Mouse (Mus musculus) neural tube, embryonic 13.5 days (tissue): ENCODE data around the gene Mgat1. TPM values are rescaled to one million over a fixed set of nuclear protein-coding genes. Genes with fewer than 3 reads are reported as not detected.

Source experiments
- ATAC-seq: fragments of 200-750 bp; cut with Nextera tagmentation; 2 replicates; pipeline ENCODE4 v1.8.0; 2017; ENCODE audit warnings: low read depth, mild to moderate bottlenecking, moderate TSS enrichment, moderate library complexity
- H3K27ac ChIP-seq: fragments of 300-500 bp; sonication (generic); replicated peaks from 2 replicates; pipeline ENCODE4 v1.5.1; 2015; ENCODE audit warnings: moderate library complexity, mild to moderate bottlenecking, inconsistent platforms
- H3K27me3 ChIP-seq: fragments of 300-500 bp; sonication (generic); 2 replicates; pipeline ENCODE4 v1.6.1; 2015; ENCODE audit warnings: mild to moderate bottlenecking, inconsistent platforms
- H3K36me3 ChIP-seq: fragments of 300-500 bp; sonication (generic); 2 replicates; pipeline ENCODE4 v1.6.1; 2015; ENCODE audit warnings: mild to moderate bottlenecking, inconsistent platforms
- H3K4me1 ChIP-seq: fragments of 300-500 bp; sonication (generic); replicated peaks from 2 replicates; pipeline ENCODE4 v1.6.1; 2015; ENCODE audit warnings: inconsistent platforms
- H3K4me2 ChIP-seq: fragments of 300-500 bp; sonication (generic); 2 replicates; pipeline ENCODE4 v1.6.1; 2015; ENCODE audit warnings: inconsistent platforms, mild to moderate bottlenecking, moderate library complexity
- H3K4me3 ChIP-seq: fragments of 300-500 bp; sonication (generic); 2 replicates; pipeline ENCODE4 v1.5.1; 2015; ENCODE audit warnings: mild to moderate bottlenecking, inconsistent platforms
- H3K9ac ChIP-seq: fragments of 300-500 bp; sonication (generic); 2 replicates; pipeline ENCODE4 v1.6.1; 2015; ENCODE audit warnings: moderate library complexity, mild to moderate bottlenecking, inconsistent platforms
- H3K9me3 ChIP-seq: fragments of 300-500 bp; sonication (generic); 2 replicates; pipeline ENCODE4 v1.6.1; 2016; ENCODE audit warnings: inconsistent platforms
- WGBS: fragments of 180-500 bp; shearing (Covaris S2); methylation state at CpG from one replicate; pipeline ENCODE4 v1.1.7; 2015; 5-methylcytosine and 5-hydroxymethylcytosine counted together
- polyA plus RNA-seq: library from polyadenylated mRNA; unstranded; fragments of >200 nt; fragmentation: Nextera tagmentation; extraction: Ambion mirVana; gene quantifications from 2 replicates; pipeline ENCODE4 v1.2.1, GENCODE M21; 2015

Mgat1 gene
- polyA plus RNA-seq, 1 experiment from 2014 or later: 32.4 TPM

DNA sequence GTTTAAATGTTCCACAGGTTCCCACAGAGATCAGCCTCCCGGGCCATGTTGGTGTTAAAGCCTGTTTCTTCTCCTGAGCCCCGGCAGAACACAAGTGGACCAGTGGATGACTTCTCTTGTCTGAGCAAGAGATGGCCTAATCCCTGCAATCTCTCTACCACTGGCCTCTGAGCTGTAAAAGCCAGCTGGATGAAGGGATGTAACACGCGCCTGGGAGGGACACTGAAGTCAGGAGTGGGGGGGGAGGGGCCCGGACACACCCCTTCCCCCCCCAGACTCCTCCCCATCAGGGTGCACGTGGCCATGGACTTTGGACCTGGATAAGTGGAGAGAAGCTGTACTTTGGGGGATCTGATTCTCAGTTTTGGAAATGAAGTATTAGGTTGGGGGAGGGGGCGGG, 1.2 kb downstream of the Mgat1 start:
- Histone ChIP-seq H3K9ac (peak overlapping the region; percentile 76), H3K27ac (peak overlapping the region; percentile 92; the same call in 1 of the 2 replicates)

DNA sequence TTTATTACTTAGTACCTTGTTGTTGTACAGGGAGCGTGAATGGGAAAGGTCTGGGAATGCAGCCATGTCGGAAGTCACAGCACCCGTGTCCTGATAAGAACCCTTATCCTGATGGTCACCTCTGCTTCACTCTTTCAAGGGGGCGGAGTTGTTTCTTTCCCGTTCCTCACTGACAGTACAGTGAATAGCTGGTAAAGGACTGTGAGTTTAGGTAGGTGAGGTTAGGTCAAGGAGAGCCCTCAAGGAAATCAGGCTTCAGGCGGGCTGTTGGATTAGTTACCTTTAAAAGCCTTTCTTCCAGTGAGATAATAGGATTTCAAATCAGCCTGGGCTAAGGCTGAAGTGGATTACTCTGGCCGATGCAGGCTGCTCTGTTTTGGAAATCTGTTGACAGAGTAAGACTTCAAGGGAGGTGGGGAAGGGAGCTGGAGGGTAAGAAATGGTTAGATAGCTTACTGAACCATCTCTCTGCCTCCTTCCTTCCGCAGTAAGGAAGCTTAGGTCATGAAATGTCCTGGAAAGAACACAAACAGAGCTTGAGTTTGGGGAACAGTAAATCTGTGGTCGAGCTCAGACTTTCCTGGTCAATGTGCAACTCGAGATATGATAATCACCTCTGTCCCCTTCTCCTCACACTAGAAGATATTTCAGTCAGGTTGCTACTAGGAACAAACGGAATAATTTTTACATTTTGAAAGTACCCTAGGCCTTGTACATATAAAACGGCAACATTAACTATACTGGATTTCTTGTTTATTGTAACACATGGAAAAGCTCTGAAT, 1.8 kb downstream of the Mgat1 start:
- H3K4me3 ChIP-seq: no peak overlapping the region
- peaks cover 50% of the 10 kb centered on the region for H3K4me1 ChIP-seq
- H3K36me3 ChIP-seq: no peaks in the 10 kb centered on the region; the same call in 1 of the 2 replicates
- H3K9me3 ChIP-seq: no peaks in the 10 kb centered on the region
- no peak for ATAC-seq
- H3K27ac ChIP-seq: no peak overlapping the region
- peak overlapping the region; percentile 63 for H3K4me2 ChIP-seq
- no peaks in the 10 kb centered on the region for H3K27me3 ChIP-seq
- 45% methylated on average over 12 of the region's 12 CpGs for WGBS
- peak overlapping the region; percentile 41 for H3K9ac ChIP-seq

More for the DNA sequence above, 1.2 kb downstream of the Mgat1 start:
- Histone ChIP-seq H3K27me3 (no peaks in the 10 kb centered on the region), H3K9me3 (no peaks in the 10 kb centered on the region), H3K4me2 (peak overlapping the region; percentile 63), H3K4me3 (peak overlapping the region; percentile 54), H3K4me1 (peaks cover 43% of the 10 kb centered on the region), H3K36me3 (no peaks in the 10 kb centered on the region; the same call in 1 of the 2 replicates)
- no peak for ATAC-seq
- 25% methylated on average over 7 of the region's 7 CpGs for WGBS

DNA sequence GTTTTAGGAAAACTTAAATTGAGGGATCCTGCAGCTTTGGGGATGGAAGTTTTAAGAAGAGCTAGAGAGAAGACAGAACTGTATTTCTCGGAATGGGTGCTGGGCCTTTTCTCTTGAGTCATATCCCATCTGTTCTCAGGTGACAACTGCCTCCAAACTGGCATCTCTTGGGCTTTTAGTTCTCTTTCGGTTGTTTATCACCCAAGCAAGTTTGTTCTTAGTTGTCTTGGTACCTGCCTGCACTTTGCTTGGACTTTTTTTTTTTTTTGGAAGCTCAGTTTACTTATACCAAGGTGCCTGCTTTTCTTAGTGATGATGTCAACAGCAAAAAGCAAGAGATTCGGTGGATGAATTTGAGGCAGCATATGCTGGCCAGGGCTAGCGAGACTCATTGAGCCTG, 2.5 kb downstream of the Mgat1 start:
- H3K36me3 ChIP-seq: no peaks in the 10 kb centered on the region; the same call in 1 of the 2 replicates
- no peak overlapping the region for H3K9ac ChIP-seq
- no peak overlapping the region for H3K27ac ChIP-seq
- no peaks in the 10 kb centered on the region for H3K9me3 ChIP-seq
- no peaks in the 10 kb centered on the region for H3K27me3 ChIP-seq
- no peak overlapping the region for H3K4me3 ChIP-seq
- peaks cover 57% of the 10 kb centered on the region for H3K4me1 ChIP-seq
- H3K4me2 ChIP-seq: no peak overlapping the region
- WGBS: 83% methylated on average over 4 of the region's 4 CpGs
- ATAC-seq: no peak

DNA sequence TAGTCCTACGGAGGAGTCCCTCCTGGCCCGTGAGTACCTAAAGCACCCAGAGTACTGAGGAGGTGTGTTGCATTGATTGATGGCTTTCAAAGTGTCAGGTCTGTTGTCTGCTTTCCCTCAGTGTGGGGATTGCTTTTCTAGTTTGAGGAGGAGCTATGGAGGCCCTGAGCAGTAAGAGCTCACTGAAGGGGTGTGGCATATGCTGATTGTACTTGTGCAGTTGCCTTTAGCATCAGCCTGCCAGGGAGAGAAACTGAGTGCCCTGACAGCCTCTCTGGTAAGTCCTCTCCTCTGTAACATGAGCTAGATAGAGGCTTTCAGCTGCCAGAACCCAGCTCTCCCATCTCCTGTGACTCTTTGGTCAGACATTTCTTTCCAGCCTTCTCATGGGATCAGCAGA, 3.3 kb downstream of the Mgat1 start:
- Histone ChIP-seq H3K9ac (no peak overlapping the region; the same call in 1 of the 2 replicates), H3K9me3 (no peaks in the 10 kb centered on the region), H3K4me1 (peaks cover 60% of the 10 kb centered on the region), H3K36me3 (no peaks in the 10 kb centered on the region; the same call in 1 of the 2 replicates), H3K27me3 (no peaks in the 10 kb centered on the region), H3K4me3 (no peak overlapping the region), H3K27ac (no peak overlapping the region), H3K4me2 (no peak overlapping the region)
- no peak for ATAC-seq
- 50% methylated on average over 2 of the region's 2 CpGs for WGBS

DNA sequence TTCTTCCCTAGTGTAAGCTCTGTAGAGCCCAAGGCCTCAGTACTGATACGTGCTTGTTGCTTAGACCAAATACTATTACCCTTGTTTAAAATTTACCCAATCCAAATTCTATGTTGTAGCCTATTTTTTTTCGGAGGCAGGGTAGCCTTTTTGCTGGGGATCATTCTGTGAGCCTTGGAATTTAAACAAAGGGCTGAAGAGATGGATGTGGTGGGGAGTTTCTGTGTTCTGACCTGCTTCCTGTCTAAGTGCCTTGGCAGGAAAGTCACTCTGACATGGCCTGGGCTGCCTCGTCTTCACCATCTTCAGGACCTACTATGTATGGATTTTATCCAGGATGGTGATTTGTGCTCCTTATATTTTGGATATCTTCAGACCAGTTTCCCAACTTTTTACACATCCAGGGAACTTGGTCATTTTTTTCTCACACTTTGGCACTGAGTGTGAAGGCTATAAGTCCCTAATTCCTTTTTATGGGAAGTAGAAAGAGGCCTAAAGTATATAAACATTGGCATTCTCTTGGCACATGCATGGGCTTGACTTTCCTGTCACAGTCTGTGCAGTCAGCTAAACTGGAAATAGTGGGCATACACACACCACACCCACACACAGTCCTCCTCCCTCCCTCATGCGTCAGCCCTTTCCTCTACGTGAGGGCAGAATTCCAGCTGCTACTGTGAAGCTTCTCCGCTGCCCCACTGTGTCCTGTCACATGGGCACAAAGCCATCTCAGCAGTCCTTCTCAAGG, 4.4 kb downstream of the Mgat1 start:
- H3K4me1 ChIP-seq: peaks cover 54% of the 10 kb centered on the region
- no peak overlapping the region for H3K27ac ChIP-seq
- WGBS: 66% methylated on average over 6 of the region's 6 CpGs
- H3K4me3 ChIP-seq: no peak overlapping the region
- ATAC-seq: no peak
- H3K36me3 ChIP-seq: no peaks in the 10 kb centered on the region; the same call in 1 of the 2 replicates
- H3K9ac ChIP-seq: 0 out of 2 replicates have a peak overlapping the region, but pooled peaks have one; percentile 26
- no peaks in the 10 kb centered on the region for H3K27me3 ChIP-seq
- H3K4me2 ChIP-seq: no peak overlapping the region
- H3K9me3 ChIP-seq: no peaks in the 10 kb centered on the region

DNA sequence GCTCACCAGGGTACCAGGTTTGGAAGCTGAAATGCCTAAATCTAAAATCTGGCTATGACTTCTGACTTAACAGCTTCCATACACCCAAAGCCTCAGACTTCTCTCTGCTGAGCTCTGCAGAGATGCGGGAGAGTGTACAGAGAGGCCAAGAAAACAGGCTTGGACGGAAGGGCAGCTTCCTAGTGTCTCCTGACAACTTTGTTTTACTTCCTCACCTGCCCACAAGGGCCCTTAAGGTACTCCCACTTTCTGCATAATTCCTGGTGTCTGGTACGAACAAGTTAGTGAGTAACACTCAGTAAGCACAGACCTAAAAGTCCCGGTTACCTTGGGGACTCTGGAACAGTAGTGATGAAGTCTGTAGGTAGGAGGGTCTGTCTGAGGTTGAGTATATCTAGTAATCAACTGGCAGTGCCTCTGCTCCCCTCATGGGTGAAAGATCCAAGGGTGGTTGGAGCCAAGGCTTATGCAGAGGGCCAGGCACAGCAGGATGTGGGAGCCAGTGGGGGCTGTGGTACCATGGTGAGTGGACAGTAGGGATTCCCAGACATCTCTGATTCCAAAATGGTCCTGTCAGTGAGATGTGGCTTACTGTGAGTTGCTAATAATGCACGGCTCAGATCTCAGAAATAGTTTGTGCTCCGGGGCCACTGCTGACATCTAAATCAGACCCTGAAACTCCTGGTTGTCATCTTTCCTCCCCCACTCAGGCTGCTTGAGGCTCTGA, 5.1 kb downstream of the Mgat1 start:
- Histone ChIP-seq H3K4me1 (peaks cover 53% of the 10 kb centered on the region), H3K9me3 (no peaks in the 10 kb centered on the region), H3K4me3 (no peak overlapping the region), H3K27ac (no peak overlapping the region), H3K36me3 (peaks cover 7% of the 10 kb centered on the region; the same call in 1 of the 2 replicates), H3K4me2 (peak overlapping the region; percentile 85), H3K9ac (no peak overlapping the region), H3K27me3 (no peaks in the 10 kb centered on the region)
- 81% methylated on average over 6 of the region's 6 CpGs for WGBS
- ATAC-seq: no peak

DNA sequence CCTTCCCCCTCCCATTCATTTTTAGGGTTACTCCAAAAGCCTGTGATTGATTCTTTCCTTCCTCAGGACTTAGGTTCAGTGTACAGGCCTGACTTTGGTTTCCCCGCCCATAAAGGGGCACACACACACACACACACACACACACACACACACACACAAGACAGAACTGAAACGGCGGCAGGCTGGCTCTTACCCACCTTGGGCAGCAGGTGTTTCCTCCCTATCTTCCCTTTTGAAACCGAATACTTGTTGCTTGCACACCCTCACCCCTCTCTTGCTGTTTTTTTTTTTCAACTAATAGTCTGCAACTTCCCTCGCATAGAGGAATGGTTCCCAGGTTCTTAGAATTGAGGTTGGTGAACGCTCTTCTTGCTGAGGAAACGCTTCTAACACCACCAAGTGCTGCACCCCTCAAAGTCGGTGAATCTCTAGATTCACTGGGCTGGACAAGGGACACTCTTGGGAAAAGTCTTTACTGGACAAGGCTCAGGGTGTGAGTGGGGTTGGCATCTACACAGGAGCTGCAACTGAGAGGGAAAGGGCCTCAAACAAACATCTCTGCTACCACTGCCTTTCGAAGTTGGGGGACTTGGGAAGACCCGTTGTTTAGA, 5.9 kb downstream of the Mgat1 start:
- peaks cover 48% of the 10 kb centered on the region for H3K4me1 ChIP-seq
- 33% methylated on average over 10 of the region's 10 CpGs for WGBS

DNA sequence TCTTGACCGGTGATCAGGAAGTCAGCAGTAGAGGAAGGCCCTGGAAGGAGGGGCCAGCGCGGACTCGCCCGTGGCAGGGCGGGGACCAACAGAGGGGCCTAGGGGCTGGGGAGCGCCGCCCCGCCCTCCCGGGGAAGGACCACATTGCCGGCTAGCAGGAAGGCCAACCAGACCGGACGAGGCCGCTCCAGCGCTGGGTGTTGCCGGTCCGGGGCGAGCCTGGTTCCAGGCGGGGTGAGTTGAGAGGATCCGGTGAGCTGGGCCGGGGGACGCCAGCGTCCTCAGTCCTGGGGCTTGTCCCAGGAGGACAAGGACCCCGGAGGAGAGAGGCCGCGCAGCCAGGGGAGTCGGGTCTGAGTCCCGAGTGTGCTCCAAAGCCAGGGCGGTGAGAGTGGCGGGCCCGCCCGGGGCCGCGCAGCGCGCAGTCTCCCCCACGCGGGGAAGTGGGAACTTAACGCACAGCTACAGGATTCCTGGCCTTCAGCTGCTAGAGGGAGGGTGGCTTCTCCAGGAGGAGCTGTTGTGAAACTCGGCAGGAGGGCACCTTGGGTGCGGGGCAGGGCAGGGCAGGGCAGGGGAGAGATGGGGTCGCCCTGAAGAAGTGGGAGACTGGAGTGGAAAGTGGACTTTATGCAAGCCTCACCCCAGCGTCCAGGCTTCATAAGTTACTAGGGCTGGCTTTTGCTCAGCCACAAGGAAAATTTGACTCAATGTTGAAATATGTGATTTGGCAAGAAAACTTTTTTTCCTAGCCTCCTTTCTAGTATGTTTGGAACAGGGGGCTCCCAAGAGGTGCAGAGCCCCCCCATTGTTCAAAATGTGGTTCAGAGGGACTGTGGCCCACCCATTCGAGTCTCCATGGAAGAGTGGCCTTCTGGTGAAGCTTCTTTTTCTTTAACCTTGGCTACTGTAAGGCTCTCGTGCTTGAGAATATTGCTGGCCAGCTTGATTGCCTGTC, 6.7 kb downstream of the Mgat1 start:
- H3K9ac ChIP-seq: peak overlapping the region; percentile 84
- peak overlapping the region; percentile 78 for H3K27ac ChIP-seq
- peaks cover 40% of the 10 kb centered on the region for H3K4me1 ChIP-seq
- H3K27me3 ChIP-seq: no peaks in the 10 kb centered on the region
- no peaks in the 10 kb centered on the region for H3K9me3 ChIP-seq
- peak overlapping the region; percentile 55 for H3K4me3 ChIP-seq
- peaks cover 13% of the 10 kb centered on the region; the same call in 1 of the 2 replicates for H3K36me3 ChIP-seq
- peak; percentile 90 for ATAC-seq
- peak overlapping the region; percentile 85 for H3K4me2 ChIP-seq
- 2% methylated on average over 44 of the region's 45 CpGs for WGBS

More for the DNA sequence above, 5.9 kb downstream of the Mgat1 start:
- Histone ChIP-seq H3K4me2 (peak overlapping the region; percentile 85), H3K27me3 (no peaks in the 10 kb centered on the region), H3K9me3 (no peaks in the 10 kb centered on the region), H3K9ac (peak overlapping the region; percentile 84), H3K27ac (peak overlapping the region; percentile 78), H3K4me3 (peak overlapping the region; percentile 55), H3K36me3 (peaks cover 13% of the 10 kb centered on the region; the same call in 1 of the 2 replicates)
- ATAC-seq: no peak

DNA sequence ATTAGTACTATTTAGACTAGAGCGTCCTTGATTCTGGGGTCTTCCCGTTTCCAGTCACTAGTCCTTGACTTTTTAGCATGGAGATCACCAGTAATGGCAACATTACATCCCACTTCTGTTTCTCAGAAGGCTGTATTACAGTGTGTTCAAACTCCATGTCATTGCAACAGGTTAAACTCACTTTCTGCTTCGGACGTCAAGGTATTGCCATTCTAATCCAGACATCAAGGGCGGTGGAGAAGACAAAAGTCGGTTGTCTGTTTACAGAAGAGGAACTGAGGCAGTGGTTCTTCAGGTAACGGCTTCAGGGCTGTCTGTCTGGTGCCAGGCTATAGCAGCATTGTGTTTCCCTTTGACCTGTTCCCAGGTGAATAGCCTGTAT, 7.4 kb downstream of the Mgat1 start:
- no peak overlapping the region for H3K27ac ChIP-seq
- no peaks in the 10 kb centered on the region for H3K9me3 ChIP-seq
- H3K4me1 ChIP-seq: peaks cover 35% of the 10 kb centered on the region
- 69% methylated on average over 7 of the region's 7 CpGs for WGBS
- H3K4me2 ChIP-seq: peak overlapping the region; percentile 85
- H3K4me3 ChIP-seq: peak overlapping the region; percentile 55
- no peak for ATAC-seq
- peaks cover 13% of the 10 kb centered on the region; the same call in 1 of the 2 replicates for H3K36me3 ChIP-seq
- no peaks in the 10 kb centered on the region for H3K27me3 ChIP-seq
- peak overlapping the region; percentile 84 for H3K9ac ChIP-seq

DNA sequence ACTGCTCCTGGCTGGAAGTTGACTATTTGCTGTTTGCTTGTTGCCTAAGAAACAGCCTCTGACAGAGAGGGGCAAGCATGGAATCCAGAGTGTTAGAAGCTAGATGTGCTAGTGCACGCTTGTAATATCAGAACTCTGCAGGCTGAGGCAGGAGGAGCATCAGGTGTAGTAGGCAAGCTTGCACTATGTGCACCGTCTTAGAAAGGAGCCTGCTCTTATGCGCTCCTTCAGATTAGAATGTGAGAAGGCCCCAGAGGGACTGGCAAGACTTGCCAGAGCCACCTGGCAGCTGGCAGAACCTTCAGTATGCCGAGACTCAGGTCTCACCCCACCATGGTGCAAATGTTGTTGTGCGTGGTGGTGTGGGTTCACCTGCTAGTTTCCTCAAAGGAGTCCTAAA, 8.1 kb downstream of the Mgat1 start:
- Histone ChIP-seq H3K27ac (no peak overlapping the region), H3K9me3 (no peaks in the 10 kb centered on the region), H3K9ac (no peak overlapping the region), H3K36me3 (peaks cover 13% of the 10 kb centered on the region; the same call in 1 of the 2 replicates), H3K4me1 (peaks cover 32% of the 10 kb centered on the region), H3K4me2 (no peak overlapping the region), H3K4me3 (no peak overlapping the region), H3K27me3 (no peaks in the 10 kb centered on the region)
- 94% methylated on average over 5 of the region's 5 CpGs for WGBS
- ATAC-seq: no peak
